Mouse (Mus musculus) megakaryocyte, embryonic 14.5 days (primary cell): ENCODE measurements around the gene Mrps15. TPM values are rescaled to one million over a fixed set of nuclear protein-coding genes. Genes with fewer than 3 reads are reported as not detected.

Experiments
- H3K27me3 ChIP-seq: replicated peaks from 2 replicates; pipeline ENCODE3; 2012; ENCODE audit warnings: inconsistent platforms
- H3K36me3 ChIP-seq: replicated peaks from 2 replicates; pipeline ENCODE3; 2012; ENCODE audit warnings: low read length, inconsistent platforms, mixed read lengths
- H3K4me1 ChIP-seq: 2 replicates; pipeline ENCODE4 v1.6.1; 2012; ENCODE audit warnings: inconsistent platforms
- H3K4me3 ChIP-seq: replicated peaks from 2 replicates; pipeline ENCODE3; 2012; ENCODE audit warnings: moderate library complexity, mild to moderate bottlenecking, inconsistent platforms
- H3K9me3 ChIP-seq: 2 replicates; pipeline ENCODE4 v1.6.1; 2012; ENCODE audit warnings: inconsistent platforms
- FLI1 ChIP-seq: IDR thresholded peaks from 2 replicates; pipeline ENCODE4 v1.6.1; 2012; ENCODE audit warnings: low read length, inconsistent platforms, mixed read lengths
- GATA1 ChIP-seq: IDR thresholded peaks from 3 replicates; pipeline ENCODE4 v1.6.1; 2012; ENCODE audit warnings: mixed read lengths, low read length, inconsistent platforms, borderline replicate concordance
- polyA plus RNA-seq: library from polyadenylated mRNA; stranded (reverse); fragments of >175 nt; gene quantifications from 2 replicates; pipeline ENCODE4 v1.2.3, GENCODE M21; 2012; ENCODE audit warnings: low replicate concordance; ENCODE audit not compliant: insufficient read depth

Gene Mrps15
- polyA plus RNA-seq, 1 experiment: 153 TPM

DNA sequence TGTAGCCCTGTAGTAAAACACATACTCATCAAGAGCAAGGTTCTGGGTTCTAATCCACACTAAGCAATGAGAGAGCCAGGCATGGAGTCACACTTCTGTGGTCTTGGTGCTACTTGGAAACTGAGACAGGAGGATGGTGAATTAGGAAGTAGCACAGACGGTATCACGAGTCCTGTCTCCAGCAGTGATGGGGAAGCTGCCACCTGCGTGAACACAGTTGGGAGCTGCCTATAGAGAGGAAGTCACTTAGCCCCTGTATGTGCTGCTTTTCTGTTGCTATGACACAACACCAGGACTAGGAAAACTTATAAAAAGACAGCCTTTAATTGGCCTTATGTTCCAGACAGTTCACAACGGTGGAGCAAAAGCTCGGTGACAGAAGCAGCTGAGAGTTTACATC lies 16.0 kb upstream of the Mrps15 start:
- H3K4me3 ChIP-seq: no peak overlapping the region
- no peak for TF ChIP-seq FLI1
- peaks cover 11% of the 10 kb centered on the region for H3K4me1 ChIP-seq
- no peaks in the 10 kb centered on the region for H3K36me3 ChIP-seq
- H3K27me3 ChIP-seq: peaks cover 61% of the 10 kb centered on the region
- H3K9me3 ChIP-seq: no peaks in the 10 kb centered on the region

DNA sequence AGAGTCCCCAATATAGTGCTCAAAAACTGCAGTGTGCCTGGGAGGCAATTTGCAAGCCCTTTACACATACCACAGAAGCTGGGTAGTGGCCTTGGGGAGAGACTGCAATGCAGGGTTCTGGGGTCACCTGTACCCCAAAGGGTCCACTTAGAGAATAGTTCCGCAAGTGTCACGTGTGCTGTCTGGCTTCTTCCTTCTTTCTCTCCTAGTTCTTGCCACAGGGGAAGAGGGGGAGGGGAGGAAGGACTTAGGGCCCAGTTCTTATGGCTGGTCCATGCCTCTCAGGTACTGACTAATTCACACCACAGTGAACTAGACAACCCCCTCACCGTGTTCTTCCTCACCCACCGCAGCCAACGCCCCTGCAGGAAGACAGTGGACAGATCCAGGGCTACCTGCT lies 11.3 kb upstream of the Mrps15 start:
- TF ChIP-seq GATA1: no peak
- no peak for TF ChIP-seq FLI1
- H3K36me3 ChIP-seq: no peaks in the 10 kb centered on the region
- no peaks in the 10 kb centered on the region for H3K9me3 ChIP-seq
- no peaks in the 10 kb centered on the region for H3K4me1 ChIP-seq
- H3K27me3 ChIP-seq: peaks cover 36% of the 10 kb centered on the region
- no peak overlapping the region for H3K4me3 ChIP-seq

DNA sequence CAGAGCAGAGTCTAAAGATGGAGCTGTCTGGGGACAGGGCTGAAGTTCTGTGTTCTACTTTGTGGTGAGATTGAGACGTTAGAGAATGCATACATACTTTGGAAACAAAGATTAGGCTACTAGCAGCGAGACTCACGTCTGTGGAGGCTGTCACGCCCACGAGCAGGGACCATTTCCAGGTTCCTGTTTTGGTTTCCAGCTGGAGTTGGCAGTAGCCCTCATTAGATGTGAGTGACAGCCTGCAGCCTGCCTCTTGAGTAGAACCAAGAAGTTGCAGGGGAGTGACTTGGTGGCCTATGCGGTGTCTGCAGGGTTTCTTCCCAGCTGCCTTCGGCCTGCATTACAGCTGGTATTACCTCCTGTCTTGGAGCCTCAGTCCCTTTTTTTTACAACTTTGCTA lies 4.9 kb downstream of the Mrps15 start:
- Histone ChIP-seq H3K27me3 (no peaks in the 10 kb centered on the region), H3K4me1 (peaks cover 19% of the 10 kb centered on the region), H3K4me3 (no peak overlapping the region), H3K36me3 (peaks cover 77% of the 10 kb centered on the region), H3K9me3 (no peaks in the 10 kb centered on the region)
- no peak for TF ChIP-seq GATA1
- TF ChIP-seq FLI1: no peak

DNA sequence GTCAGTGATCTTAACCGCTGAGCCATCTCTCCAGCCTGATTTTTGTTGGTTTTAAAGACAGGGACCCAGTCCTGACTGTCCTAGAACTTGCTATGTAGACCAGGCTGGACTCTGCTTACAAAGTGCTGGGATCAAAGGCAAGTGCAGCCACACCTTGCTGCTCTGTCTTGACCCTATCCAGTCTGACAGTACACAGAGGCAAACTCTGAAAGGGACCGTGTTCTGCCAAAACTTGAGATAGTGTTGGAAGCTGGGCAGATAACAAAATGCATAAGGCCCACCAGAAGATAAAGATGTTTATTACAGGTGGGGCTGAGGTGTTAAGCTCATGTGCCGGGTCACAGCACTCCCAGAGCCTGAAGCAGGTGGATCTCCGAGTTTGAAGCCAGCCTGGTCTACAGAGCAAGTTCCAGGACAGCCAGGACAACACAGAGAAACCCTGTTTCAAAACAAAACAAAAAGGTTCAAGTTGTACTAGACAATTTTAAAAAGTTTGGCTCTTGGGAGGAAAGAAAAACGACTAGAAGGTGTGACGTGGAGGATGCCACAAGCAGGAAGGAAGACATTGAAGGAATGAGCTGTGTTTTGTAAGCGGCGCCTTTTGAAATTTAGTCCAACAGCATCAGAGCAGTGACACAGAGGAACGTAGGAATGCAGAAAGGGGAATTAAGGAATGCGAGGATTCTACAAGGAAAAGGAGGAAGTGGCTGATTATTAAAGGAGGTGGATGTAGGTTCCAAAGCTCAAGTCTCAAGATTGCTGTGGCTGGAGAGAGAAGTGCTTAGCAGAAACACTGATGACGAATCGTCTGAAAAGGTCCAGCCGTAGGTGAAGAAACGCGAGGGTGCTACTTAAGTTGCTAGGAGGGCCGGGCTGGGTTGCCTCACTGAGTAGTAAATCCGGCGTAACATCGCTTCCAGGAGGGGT lies 10.7 kb downstream of the Mrps15 start:
- Histone ChIP-seq H3K4me1 (peaks cover 21% of the 10 kb centered on the region), H3K27me3 (peaks cover 10% of the 10 kb centered on the region), H3K36me3 (peaks cover 38% of the 10 kb centered on the region), H3K9me3 (no peaks in the 10 kb centered on the region), H3K4me3 (peak overlapping the region; percentile 93)
- TF ChIP-seq GATA1 (no peak), FLI1 (no peak)

DNA sequence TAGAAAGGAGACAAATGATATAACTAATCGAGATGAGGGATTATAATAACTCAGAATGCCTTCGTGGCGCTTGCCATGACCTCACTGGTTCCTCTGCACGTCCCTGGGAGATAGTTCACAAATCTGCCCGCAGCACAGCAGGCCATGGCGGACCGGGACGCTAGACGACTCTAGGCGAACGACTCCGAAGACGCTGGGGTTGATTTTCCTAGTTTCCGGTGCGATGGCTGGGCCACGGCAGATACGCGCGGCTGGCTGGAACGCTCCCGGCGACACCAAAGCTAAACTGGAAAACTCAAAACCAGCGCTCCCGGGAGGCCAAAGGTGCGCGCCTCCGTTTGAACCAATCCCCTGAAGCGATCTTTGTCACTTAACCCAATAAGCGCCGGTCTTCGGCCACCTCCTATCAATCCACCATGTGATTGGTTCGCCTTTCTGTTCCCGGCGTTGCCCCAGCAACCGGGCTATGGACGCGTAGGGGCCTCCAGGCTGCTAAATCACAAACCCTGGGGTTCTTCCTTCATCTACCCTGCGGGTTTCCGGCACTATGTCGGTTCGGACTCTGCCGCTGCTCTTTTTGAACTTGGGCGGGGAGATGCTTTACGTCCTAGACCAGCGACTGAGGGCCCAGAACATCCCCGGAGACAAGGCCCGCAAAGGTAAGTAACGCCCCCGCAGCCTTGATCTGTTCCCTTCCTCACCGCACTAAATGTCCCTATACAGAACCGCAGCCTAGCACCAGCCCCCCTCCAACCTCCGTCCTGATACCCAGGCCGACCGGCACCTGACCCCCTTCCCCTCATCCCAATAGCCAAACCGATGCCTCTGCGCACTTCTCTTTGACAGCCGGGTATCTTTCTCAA lies 11.6 kb downstream of the Mrps15 start, which contains the start of gene Oscp1:
Oscp1 (plus strand) TSS at position 432 of the 863 bp plus-strand sequence.
- H3K27me3 ChIP-seq: peaks cover 10% of the 10 kb centered on the region
- TF ChIP-seq FLI1 (no peak), GATA1 (no peak)
- peaks cover 29% of the 10 kb centered on the region for H3K36me3 ChIP-seq
- H3K9me3 ChIP-seq: no peaks in the 10 kb centered on the region
- peaks cover 24% of the 10 kb centered on the region for H3K4me1 ChIP-seq
- H3K4me3 ChIP-seq: peak within 1 kb of the TSS; percentile 93

DNA sequence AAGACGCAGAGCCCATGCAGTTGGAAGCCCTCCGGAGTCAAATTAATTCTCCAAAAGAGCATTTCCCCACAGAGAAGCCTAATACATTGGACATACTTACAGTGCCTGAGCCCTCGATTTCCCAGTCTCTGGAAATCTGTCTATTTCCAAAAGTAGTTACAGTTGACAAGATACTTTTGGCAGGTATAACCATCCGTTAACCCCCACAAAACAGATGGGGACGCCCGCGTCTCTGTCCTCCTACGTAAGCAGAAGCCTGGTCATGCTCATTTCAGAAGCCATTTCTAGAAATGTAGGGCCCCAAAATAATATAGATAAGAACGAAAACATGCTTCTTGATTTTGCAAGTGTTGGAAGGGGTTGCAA lies 12.3 kb downstream of the Mrps15 start:
- Histone ChIP-seq H3K4me1 (peaks cover 24% of the 10 kb centered on the region), H3K9me3 (no peaks in the 10 kb centered on the region), H3K27me3 (peaks cover 10% of the 10 kb centered on the region), H3K36me3 (peaks cover 23% of the 10 kb centered on the region), H3K4me3 (peak overlapping the region; percentile 93)
- TF ChIP-seq FLI1: no peak
- no peak for TF ChIP-seq GATA1

DNA sequence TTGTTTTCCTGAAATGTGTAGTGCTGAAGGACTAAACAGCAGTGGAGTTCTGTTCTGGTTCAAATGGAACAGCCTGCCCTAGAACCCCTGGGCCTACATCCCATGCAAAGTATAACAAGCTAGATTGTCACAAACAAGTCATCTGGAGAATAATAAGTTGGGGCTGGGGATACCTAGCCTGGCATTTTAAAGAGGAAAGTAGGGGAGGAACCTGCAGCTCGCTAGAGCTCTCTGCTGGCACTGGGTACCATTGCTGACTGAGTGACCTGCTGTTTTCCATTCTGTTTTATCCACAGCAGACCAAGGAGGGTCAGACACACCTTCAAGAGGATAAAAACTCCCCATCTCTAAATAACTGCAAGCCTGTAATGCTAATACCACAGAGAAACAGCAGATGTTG lies 16.1 kb downstream of the Mrps15 start:
- peaks cover 25% of the 10 kb centered on the region for H3K4me1 ChIP-seq
- H3K36me3 ChIP-seq: no peaks in the 10 kb centered on the region
- TF ChIP-seq GATA1 (no peak), FLI1 (no peak)
- H3K4me3 ChIP-seq: no peak overlapping the region
- no peaks in the 10 kb centered on the region for H3K9me3 ChIP-seq
- H3K27me3 ChIP-seq: peaks cover 14% of the 10 kb centered on the region

DNA sequence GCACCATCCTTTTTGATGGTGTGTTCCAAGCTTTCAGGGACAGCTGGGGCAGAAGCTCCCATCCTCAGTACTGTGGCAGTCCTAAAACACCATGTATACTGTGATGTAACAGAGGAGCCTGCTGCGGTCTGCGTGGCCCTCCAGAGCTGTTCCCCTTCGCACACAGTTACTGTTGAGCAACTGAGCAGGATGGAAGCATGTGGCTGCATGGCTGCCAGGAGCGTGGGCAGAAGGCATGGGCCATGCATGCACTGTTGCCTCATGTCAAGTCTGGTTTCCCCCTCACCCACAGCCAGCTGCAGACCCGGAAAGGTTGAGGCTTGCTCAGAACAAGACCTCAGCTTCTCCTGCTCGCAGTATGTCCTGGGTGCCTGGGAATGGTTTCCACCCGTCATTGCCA lies 18.5 kb downstream of the Mrps15 start:
- no peak for TF ChIP-seq GATA1
- TF ChIP-seq FLI1: no peak
- peaks cover 11% of the 10 kb centered on the region for H3K27me3 ChIP-seq
- H3K4me1 ChIP-seq: peaks cover 14% of the 10 kb centered on the region
- no peaks in the 10 kb centered on the region for H3K36me3 ChIP-seq
- peak overlapping the region; percentile 29 for H3K4me3 ChIP-seq
- H3K9me3 ChIP-seq: peaks cover 7% of the 10 kb centered on the region

DNA sequence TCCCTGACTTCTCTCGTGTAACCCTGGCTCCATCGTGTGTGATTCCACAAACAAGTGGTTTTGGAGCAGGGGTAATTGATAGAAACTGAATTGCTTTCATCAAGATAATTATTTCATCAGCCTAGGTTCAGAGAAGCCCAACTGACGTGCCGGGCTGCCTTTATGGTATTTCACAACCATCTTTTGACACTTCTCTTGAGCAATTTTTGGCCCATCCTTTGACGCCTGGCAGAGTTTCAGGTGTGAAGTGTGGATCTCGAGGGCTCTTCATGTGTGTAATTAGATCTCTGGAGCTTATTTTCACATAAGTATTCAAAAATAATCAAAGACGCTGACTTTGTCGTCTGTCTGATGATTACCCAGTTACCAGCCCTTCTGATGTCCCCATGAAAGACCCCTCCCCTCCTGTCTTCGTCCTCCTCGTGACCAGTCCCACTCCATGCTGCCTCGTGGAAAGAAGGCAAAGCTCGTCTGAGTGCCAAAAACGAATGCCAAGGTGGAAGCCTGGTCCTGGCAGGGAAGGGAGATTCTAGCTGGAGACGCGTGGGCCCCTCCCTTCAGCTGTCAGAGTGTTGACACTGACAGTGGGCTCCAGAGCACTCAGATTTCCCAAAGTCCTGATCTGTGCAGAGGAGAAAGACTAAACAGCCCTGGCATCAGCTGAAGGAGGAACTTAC lies 20.8 kb downstream of the Mrps15 start:
- peaks cover 7% of the 10 kb centered on the region for H3K9me3 ChIP-seq
- H3K36me3 ChIP-seq: no peaks in the 10 kb centered on the region
- TF ChIP-seq GATA1 (no peak), FLI1 (no peak)
- no peak overlapping the region for H3K4me3 ChIP-seq
- peaks cover 12% of the 10 kb centered on the region for H3K4me1 ChIP-seq
- H3K27me3 ChIP-seq: peaks cover 8% of the 10 kb centered on the region
